Mouse (Mus musculus): ENCODE results near the gene Nanos2. TPM values are rescaled to one million over a fixed set of nuclear protein-coding genes. Genes with fewer than 3 reads are reported as not detected.

Nanos2 gene
- polyA plus RNA-seq, 1 experiment from 2014 or later = 0.10 TPM

DNA sequence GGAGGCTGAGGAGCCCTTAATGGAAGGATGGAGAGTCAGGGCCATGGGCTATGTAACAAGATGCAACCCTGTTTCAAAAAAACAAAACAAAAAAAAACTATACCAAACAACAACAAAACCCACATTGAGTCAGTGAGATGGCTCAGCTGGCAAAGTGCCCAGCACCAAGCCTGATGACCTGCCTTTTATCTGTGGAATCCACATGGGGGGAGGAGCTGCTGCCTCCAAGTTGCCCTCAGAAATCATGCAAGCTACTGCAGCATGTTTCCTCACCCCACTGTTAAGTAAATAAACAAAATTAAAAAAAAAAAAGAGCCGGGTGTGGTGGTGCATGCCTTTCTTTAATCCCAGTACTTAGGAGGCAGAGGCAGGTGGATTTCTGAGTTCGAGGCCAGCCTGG, 697 bp upstream of the Nanos2 start:
- peaks cover 2% of the 10 kb centered on the region; the same call in 1 of the 2 replicates for H3K4me1 ChIP-seq (ENCODE audit: control insufficient read depth, insufficient read depth, low read length)
- 81% methylated on average over 2 of the region's 2 CpGs for WGBS
- DNase-seq (ENCODE audit: low spot score, missing footprints) = no peak
- no peak overlapping the region for H3K9ac ChIP-seq (ENCODE audit: low read length)
- no peak overlapping the region for H3K4me3 ChIP-seq (ENCODE audit: low read depth, low read length)
- ATAC-seq (ENCODE audit: low FRiP score) = no peak
- H3K36me3 ChIP-seq (ENCODE audit: control insufficient read depth, insufficient read depth, low read length) = no peaks in the 10 kb centered on the region
- H3K4me2 ChIP-seq = no peak overlapping the region
- no peak overlapping the region for H3K27ac ChIP-seq (ENCODE audit: low read depth, low read length)
- H3K9me3 ChIP-seq (ENCODE audit: control insufficient read depth, low read length) = no peaks in the 10 kb centered on the region
- H3K27me3 ChIP-seq (ENCODE audit: control insufficient read depth, insufficient read depth, low read length) = peaks cover 1% of the 10 kb centered on the region

DNA sequence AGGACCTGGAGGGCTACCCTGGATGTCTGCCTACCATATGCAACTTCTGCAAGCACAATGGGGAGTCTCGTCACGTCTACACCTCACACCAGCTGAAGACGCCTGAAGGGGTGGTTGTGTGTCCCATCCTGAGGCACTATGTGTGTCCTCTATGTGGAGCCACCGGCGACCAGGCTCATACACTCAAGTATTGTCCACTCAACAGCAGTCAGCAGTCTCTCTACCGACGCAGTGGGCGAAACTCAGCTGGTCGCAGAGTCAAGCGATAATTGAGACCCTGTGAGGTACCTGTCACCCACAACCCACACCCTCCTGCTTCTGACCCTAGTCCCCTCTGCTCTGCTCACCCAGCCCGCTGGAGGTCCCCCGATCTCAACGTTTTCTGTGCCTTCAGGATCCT, 547 bp downstream of the Nanos2 start:
- DNase-seq (ENCODE audit: low spot score, missing footprints) (no peak), ATAC-seq (ENCODE audit: low FRiP score) (no peak)
- H3K9me3 ChIP-seq (ENCODE audit: control insufficient read depth, low read length) = no peaks in the 10 kb centered on the region
- WGBS = 77% methylated on average over 13 of the region's 13 CpGs
- H3K4me2 ChIP-seq = no peak overlapping the region
- H3K4me1 ChIP-seq (ENCODE audit: control insufficient read depth, insufficient read depth, low read length) = peaks cover 14% of the 10 kb centered on the region
- no peak overlapping the region for H3K4me3 ChIP-seq (ENCODE audit: low read depth, low read length)
- no peak overlapping the region for H3K27ac ChIP-seq (ENCODE audit: low read depth, low read length)
- H3K36me3 ChIP-seq (ENCODE audit: control insufficient read depth, insufficient read depth, low read length) = no peaks in the 10 kb centered on the region
- no peak overlapping the region for H3K9ac ChIP-seq (ENCODE audit: low read length)
- peaks cover 13% of the 10 kb centered on the region for H3K27me3 ChIP-seq (ENCODE audit: control insufficient read depth, insufficient read depth, low read length)

DNA sequence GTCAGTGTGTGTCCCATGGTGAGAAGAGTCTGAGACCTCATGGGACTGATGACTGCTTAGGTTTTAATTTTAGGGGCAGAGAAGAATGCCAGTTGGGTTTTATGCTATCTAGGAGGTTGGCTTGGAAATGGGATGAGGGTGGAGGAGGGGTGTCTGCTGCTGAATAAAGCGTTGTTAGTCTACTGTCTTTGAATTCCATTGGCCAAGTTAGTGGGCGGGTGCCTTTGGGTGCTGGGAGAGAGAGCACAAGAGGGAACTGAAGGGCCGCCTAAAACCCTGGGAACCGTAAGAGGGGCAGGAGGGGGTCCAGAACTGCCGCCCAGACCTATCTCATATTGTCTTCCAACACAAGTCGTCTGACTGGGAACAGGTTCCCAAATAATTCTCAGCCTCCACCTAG, 1.6 kb downstream of the Nanos2 start:
- Histone ChIP-seq H3K9ac (ENCODE audit: low read length) (no peak overlapping the region), H3K36me3 (ENCODE audit: control insufficient read depth, insufficient read depth, low read length) (no peaks in the 10 kb centered on the region), H3K4me1 (ENCODE audit: control insufficient read depth, insufficient read depth, low read length) (peaks cover 15% of the 10 kb centered on the region), H3K27me3 (ENCODE audit: control insufficient read depth, insufficient read depth, low read length) (peaks cover 23% of the 10 kb centered on the region), H3K9me3 (ENCODE audit: control insufficient read depth, low read length) (no peaks in the 10 kb centered on the region), H3K4me3 (ENCODE audit: low read depth, low read length) (no peak overlapping the region), H3K4me2 (no peak overlapping the region), H3K27ac (ENCODE audit: low read depth, low read length) (no peak overlapping the region)
- ATAC-seq (ENCODE audit: low FRiP score) (no peak), DNase-seq (ENCODE audit: low spot score, missing footprints) (no peak)
- WGBS = 81% methylated on average over 6 of the region's 6 CpGs

DNA sequence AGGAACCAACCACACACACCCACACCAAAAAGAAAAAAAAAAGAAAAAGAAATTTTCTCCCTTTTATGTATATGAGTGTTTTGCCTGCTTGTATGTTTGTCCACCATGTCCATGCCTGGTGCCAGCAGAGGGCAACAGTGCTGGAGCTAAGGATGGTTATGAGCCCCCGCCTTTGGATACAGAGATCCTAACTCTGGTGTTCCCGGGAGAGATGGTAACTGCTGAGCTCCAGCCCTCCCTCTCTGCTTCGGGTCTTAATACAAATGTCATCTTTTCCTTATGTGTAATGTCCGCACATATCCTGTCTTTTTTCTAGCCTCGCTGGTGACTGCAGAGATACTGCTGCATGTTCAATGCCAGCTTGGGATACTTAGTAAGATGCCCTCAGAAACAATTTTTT, 2.8 kb downstream of the Nanos2 start:
- Histone ChIP-seq H3K36me3 (ENCODE audit: control insufficient read depth, insufficient read depth, low read length) (no peaks in the 10 kb centered on the region), H3K27me3 (ENCODE audit: control insufficient read depth, insufficient read depth, low read length) (peaks cover 23% of the 10 kb centered on the region), H3K9ac (ENCODE audit: low read length) (peak overlapping the region; percentile 31), H3K4me2 (peak overlapping the region; percentile 73), H3K4me3 (ENCODE audit: low read depth, low read length) (peak overlapping the region; percentile 51), H3K4me1 (ENCODE audit: control insufficient read depth, insufficient read depth, low read length) (peaks cover 15% of the 10 kb centered on the region), H3K9me3 (ENCODE audit: control insufficient read depth, low read length) (no peaks in the 10 kb centered on the region), H3K27ac (ENCODE audit: low read depth, low read length) (peak overlapping the region; percentile 93)
- 9% methylated on average over 5 of the region's 5 CpGs for WGBS
- DNase-seq (ENCODE audit: low spot score, missing footprints) = no peak
- ATAC-seq (ENCODE audit: low FRiP score) = no peak; the same call in 1 of the 2 replicates

DNA sequence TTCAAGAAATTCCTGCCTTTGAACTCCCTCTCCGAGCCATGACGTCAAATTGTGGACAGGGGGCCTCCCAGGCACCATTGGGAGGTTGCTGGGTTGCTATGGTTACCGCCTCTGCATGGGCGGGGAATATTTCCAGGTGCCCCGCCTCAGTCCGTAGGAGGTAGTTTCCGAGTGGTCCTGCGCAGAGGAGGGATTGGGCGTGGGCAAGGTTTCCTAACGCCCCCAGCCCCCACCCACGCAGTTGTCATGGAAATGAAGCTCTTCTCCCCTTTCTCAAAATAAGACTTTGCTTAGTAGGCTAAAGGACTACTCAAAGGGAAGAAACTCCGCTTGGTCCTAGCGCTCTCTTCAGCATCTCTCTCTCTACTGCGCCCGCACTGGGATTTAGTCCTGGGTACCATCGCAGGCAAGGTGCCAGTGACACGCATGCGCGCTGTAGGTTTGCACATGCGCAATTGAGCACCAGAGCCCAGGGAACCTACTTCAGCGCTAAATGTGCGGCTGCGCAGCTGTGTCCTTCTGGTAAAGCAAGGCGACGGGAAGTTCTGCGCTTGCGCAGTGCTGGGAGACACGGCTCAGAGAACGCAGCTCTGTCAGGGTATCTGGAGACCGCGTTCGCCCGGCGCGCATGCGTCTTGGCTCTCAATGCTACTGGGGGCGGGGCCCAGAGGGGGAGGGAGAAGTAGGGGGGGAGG, 3.5 kb downstream of the Nanos2 start, which contains the start of gene Mypop:
Gene Mypop, plus strand, starts transcription at position 645 of the 695 bp plus-strand sequence.
- Histone ChIP-seq H3K9ac (ENCODE audit: low read length) (peak within 1 kb of the TSS; percentile 65), H3K36me3 (ENCODE audit: control insufficient read depth, insufficient read depth, low read length) (no peaks in the 10 kb centered on the region), H3K4me3 (ENCODE audit: low read depth, low read length) (peak within 1 kb of the TSS; percentile 51), H3K4me1 (ENCODE audit: control insufficient read depth, insufficient read depth, low read length) (peaks cover 15% of the 10 kb centered on the region), H3K27me3 (ENCODE audit: control insufficient read depth, insufficient read depth, low read length) (peaks cover 23% of the 10 kb centered on the region), H3K9me3 (ENCODE audit: control insufficient read depth, low read length) (no peaks in the 10 kb centered on the region), H3K4me2 (peak within 1 kb of the TSS; percentile 73), H3K27ac (ENCODE audit: low read depth, low read length) (peak within 1 kb of the TSS; percentile 93)
- WGBS = under 1% methylated on average over 37 of the region's 37 CpGs
- ATAC-seq (ENCODE audit: low FRiP score) = peak; percentile 94
- peak; percentile 100 for DNase-seq (ENCODE audit: low spot score, missing footprints)

DNA sequence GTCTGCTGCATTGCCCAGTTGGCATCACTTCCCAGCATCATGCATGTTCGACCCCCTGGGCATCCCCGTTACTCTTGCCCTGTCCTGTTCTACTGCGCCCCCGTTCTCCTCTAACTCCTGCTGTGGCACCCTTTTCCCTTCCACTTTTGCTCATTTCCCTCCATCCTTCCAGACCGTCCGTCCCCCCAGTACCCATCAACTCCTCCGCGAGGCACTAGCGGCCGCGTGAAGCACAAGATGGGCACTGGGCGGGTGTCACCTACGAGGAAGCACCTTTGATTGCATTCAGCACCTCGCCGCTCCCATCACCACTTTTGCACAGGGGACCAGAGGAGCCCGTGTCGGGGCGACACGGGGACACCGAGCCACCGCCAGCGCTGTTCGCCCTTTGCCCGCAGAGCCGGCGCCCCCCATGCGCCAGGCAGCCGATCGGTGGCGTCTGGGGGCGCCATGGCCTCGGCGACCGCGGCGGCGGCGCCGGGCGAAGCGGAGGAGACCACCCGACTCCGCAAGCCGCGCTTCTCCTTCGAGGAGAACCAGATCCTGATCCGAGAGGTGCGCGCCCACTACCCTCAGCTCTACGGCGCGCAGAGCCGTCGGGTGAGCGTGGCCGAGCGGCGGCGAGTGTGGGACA, 4.6 kb downstream of the Nanos2 start:
- H3K4me1 ChIP-seq (ENCODE audit: control insufficient read depth, insufficient read depth, low read length) = peaks cover 15% of the 10 kb centered on the region
- H3K9me3 ChIP-seq (ENCODE audit: control insufficient read depth, low read length) = no peaks in the 10 kb centered on the region
- ATAC-seq (ENCODE audit: low FRiP score) (no peak; the same call in none of the 2 replicates), DNase-seq (ENCODE audit: low spot score, missing footprints) (peak; percentile 95)
- peak overlapping the region; percentile 65 for H3K9ac ChIP-seq (ENCODE audit: low read length)
- H3K4me3 ChIP-seq (ENCODE audit: low read depth, low read length) = peak overlapping the region; percentile 51
- WGBS = under 1% methylated on average over 59 of the region's 59 CpGs
- no peaks in the 10 kb centered on the region for H3K36me3 ChIP-seq (ENCODE audit: control insufficient read depth, insufficient read depth, low read length)
- peaks cover 23% of the 10 kb centered on the region for H3K27me3 ChIP-seq (ENCODE audit: control insufficient read depth, insufficient read depth, low read length)
- H3K27ac ChIP-seq (ENCODE audit: low read depth, low read length) = no peak overlapping the region
- H3K4me2 ChIP-seq = peak overlapping the region; percentile 73

DNA sequence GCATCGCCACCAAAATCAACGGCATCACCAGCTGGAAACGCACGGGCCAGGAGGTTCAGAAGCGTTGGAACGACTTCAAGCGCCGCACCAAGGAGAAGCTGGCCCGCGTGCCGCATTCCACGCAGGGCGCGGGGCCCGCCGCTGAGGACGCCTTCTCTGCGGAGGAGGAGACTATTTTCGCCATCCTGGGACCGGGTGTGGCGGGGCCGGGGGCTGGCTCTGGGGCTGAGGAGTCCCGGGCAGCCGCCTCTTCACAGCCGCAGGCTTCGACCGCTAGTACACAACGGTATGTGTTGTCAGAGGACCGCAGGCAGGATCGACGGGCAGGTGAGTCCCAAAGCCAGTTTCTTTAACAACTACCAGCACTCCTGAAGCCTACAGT, 5.1 kb downstream of the Nanos2 start:
- DNase-seq (ENCODE audit: low spot score, missing footprints) = peak; percentile 93
- H3K27ac ChIP-seq (ENCODE audit: low read depth, low read length) = no peak overlapping the region
- H3K4me2 ChIP-seq = peak overlapping the region; percentile 73
- H3K9me3 ChIP-seq (ENCODE audit: control insufficient read depth, low read length) = no peaks in the 10 kb centered on the region
- H3K27me3 ChIP-seq (ENCODE audit: control insufficient read depth, insufficient read depth, low read length) = peaks cover 23% of the 10 kb centered on the region
- H3K9ac ChIP-seq (ENCODE audit: low read length) = peak overlapping the region; percentile 65
- peak overlapping the region; percentile 51 for H3K4me3 ChIP-seq (ENCODE audit: low read depth, low read length)
- no peak for ATAC-seq (ENCODE audit: low FRiP score)
- WGBS = 4% methylated on average over 31 of the region's 31 CpGs
- H3K4me1 ChIP-seq (ENCODE audit: control insufficient read depth, insufficient read depth, low read length) = peaks cover 15% of the 10 kb centered on the region
- H3K36me3 ChIP-seq (ENCODE audit: control insufficient read depth, insufficient read depth, low read length) = no peaks in the 10 kb centered on the region

DNA sequence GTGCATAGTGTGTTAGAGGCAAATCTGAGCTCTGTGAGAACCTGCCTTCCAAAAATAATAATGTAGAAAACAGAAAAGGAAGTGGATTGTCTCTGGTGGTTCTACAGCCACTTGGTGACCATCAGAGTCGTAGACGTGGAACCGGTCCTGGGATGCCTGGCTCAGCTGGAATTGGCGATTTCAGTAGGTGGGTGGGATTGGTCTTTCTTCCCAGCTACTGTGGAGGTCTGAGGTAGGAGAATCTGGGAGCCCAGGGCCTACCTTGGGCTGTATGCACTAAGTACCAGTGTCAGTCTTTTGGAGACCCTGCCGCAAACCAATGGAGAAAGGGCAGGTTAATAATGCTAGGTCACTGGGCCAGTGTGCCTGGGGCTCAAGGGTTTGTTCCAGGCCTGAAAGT, 5.8 kb downstream of the Nanos2 start:
- Histone ChIP-seq H3K9me3 (ENCODE audit: control insufficient read depth, low read length) (no peaks in the 10 kb centered on the region), H3K4me1 (ENCODE audit: control insufficient read depth, insufficient read depth, low read length) (peaks cover 15% of the 10 kb centered on the region), H3K36me3 (ENCODE audit: control insufficient read depth, insufficient read depth, low read length) (no peaks in the 10 kb centered on the region), H3K4me3 (ENCODE audit: low read depth, low read length) (no peak overlapping the region), H3K27ac (ENCODE audit: low read depth, low read length) (no peak overlapping the region), H3K9ac (ENCODE audit: low read length) (no peak overlapping the region), H3K27me3 (ENCODE audit: control insufficient read depth, insufficient read depth, low read length) (peaks cover 23% of the 10 kb centered on the region), H3K4me2 (no peak overlapping the region; the same call in 1 of the 2 replicates)
- no peak for DNase-seq (ENCODE audit: low spot score, missing footprints)
- no peak for ATAC-seq (ENCODE audit: low FRiP score)
- WGBS = 85% methylated on average over 5 of the region's 5 CpGs

DNA sequence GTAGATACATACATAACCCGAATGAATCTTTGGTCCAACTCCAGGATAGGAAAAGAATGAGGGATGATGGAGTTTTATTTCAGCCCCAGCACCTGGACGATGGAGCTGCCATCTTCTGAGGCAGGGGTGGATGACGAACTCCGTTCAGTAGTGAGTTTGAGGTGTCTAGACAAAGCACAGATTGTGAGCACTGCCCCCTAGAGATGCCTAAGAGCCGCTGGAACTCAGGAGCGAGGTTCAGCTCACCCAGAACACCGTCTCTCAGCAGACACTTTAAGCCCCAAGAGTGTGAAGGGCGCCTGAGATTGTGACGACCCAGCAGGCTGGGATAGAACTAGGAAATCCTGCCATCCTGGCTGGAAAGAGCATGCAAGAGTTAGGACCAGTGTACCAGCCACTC, 11.6 kb downstream of the Nanos2 start:
- ATAC-seq (ENCODE audit: low FRiP score) = no peak
- DNase-seq (ENCODE audit: low spot score, missing footprints) = no peak
- WGBS = 39% methylated on average over 9 of the region's 9 CpGs
- H3K4me1 ChIP-seq (ENCODE audit: control insufficient read depth, insufficient read depth, low read length) = peaks cover 11% of the 10 kb centered on the region
- no peaks in the 10 kb centered on the region for H3K27me3 ChIP-seq (ENCODE audit: control insufficient read depth, insufficient read depth, low read length)
- no peak overlapping the region for H3K4me3 ChIP-seq (ENCODE audit: low read depth, low read length)
- no peaks in the 10 kb centered on the region for H3K9me3 ChIP-seq (ENCODE audit: control insufficient read depth, low read length)
- no peak overlapping the region for H3K27ac ChIP-seq (ENCODE audit: low read depth, low read length)
- no peak overlapping the region for H3K4me2 ChIP-seq
- H3K9ac ChIP-seq (ENCODE audit: low read length) = no peak overlapping the region
- no peaks in the 10 kb centered on the region for H3K36me3 ChIP-seq (ENCODE audit: control insufficient read depth, insufficient read depth, low read length)
